Mouse (Mus musculus) forebrain, embryonic 13.5 days (tissue): ENCODE results near the gene Gucy2e. TPM values are rescaled to one million over a fixed set of nuclear protein-coding genes. Genes with fewer than 3 reads are reported as not detected.

ENCODE experiments used
- polyA plus RNA-seq: library from polyadenylated mRNA; unstranded; fragments of >200 nt; fragmentation: Nextera tagmentation; extraction: Ambion mirVana; gene quantifications from 2 replicates; pipeline ENCODE4 v1.2.1, GENCODE M21; 2015

Gucy2e gene
- polyA plus RNA-seq, 1 experiment from 2014 or later: 0.18 TPM

Other genes starting within 250 kb of the Gucy2e start
- 34.9 and 37.7 TPM in 2 replicates for gene Pfas, start 228.6 kb downstream of the Gucy2e start, polyA plus RNA-seq
- gene Ctc1, start 221.1 kb downstream of the Gucy2e start, polyA plus RNA-seq: 55.6 and 67.4 TPM in 2 replicates
- gene Aurkb, start 191.4 kb downstream of the Gucy2e start, polyA plus RNA-seq: 143 and 149 TPM in 2 replicates
- 6.6 and 7.9 TPM in 2 replicates for gene Borcs6, start 177.3 kb downstream of the Gucy2e start, polyA plus RNA-seq
- 55.1 and 57.2 TPM in 2 replicates for gene Tmem107, start 166.2 kb downstream of the Gucy2e start, polyA plus RNA-seq
- gene Vamp2, start 148.5 kb downstream of the Gucy2e start, polyA plus RNA-seq: 110 and 124 TPM in 2 replicates
- 6.0 and 6.4 TPM in 2 replicates for gene Per1, start 141.8 kb downstream of the Gucy2e start, polyA plus RNA-seq
- gene Hes7, start 116.6 kb downstream of the Gucy2e start, polyA plus RNA-seq: 0.12 and 0.21 TPM in 2 replicates
- 0.21 and 0.34 TPM in 2 replicates for gene 9130213A22Rik, start 114.4 kb downstream of the Gucy2e start, polyA plus RNA-seq
- 1.5 TPM in 1 of 2 replicates, not detected in the other for gene Aloxe3, start 111.1 kb downstream of the Gucy2e start, polyA plus RNA-seq
- not detected in 2 replicates for gene Alox12b, start 80.0 kb downstream of the Gucy2e start, polyA plus RNA-seq
- gene Alox8, start 39.2 kb downstream of the Gucy2e start, polyA plus RNA-seq: not detected in 2 replicates
- gene Cntrob, start 86.7 kb upstream of the Gucy2e start, polyA plus RNA-seq: 37.1 and 43.3 TPM in 2 replicates
- 208 and 210 TPM in 2 replicates for gene Trappc1, start 86.9 kb upstream of the Gucy2e start, polyA plus RNA-seq
- gene Kcnab3, start 89.2 kb upstream of the Gucy2e start, polyA plus RNA-seq: 3.7 and 4.0 TPM in 2 replicates
- gene Rnf227, start 103.4 kb upstream of the Gucy2e start, polyA plus RNA-seq: 72.6 and 78.8 TPM in 2 replicates
- gene Chd3, start 132.4 kb upstream of the Gucy2e start, polyA plus RNA-seq: 104 and 106 TPM in 2 replicates
- gene Naa38, start 158.5 kb upstream of the Gucy2e start, polyA plus RNA-seq: 100.0 and 108 TPM in 2 replicates
- 45.9 and 48.6 TPM in 2 replicates for gene Cyb5d1, start 158.6 kb upstream of the Gucy2e start, polyA plus RNA-seq
- gene Tmem88, start 161.2 kb upstream of the Gucy2e start, polyA plus RNA-seq: 6.3 and 6.6 TPM in 2 replicates
- 55.4 and 59.3 TPM in 2 replicates for gene Kdm6b, start 176.6 kb upstream of the Gucy2e start, polyA plus RNA-seq